In the genomic region with DNA sequence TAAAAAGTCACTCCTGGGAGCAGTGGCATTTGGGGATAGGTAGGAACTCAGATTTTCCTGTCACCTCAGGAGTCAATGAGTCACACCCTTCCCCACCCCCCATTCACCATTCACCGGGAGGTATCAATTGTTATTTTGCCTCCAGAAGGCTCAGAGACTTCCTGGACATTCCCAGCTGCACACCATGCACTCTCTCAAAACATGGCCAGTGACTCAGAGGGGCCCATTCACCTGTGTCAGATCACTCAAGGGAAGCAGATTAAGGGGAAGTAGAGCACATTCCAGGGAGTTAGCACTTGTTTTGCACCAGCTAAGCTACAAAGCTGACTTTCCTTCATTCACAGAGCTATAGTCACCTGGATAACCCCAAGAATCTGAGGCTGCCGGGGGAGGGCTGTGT, we compare ENCODE assay signal across 19 mouse cellular contexts.
"Had no signal": no experiment of that assay in that cellular context is flagged by ENCODE, and none has a peak within 500 bp of the region (broad histone marks: within the 10 kb centered on the region; RNA-seq: fewer than 3 reads in every experiment).

No protein-coding gene starts in this region.

- H3K4me2 ChIP-seq: lung, embryonic 15.5 days; midbrain, embryonic 11.5 days; midbrain, embryonic 13.5 days; midbrain, embryonic 15.5 days; neural tube, embryonic 12.5 days; stomach, embryonic 15.5 days had no signal

- H3K9me3 ChIP-seq: lung, embryonic 15.5 days; midbrain, embryonic 13.5 days; midbrain, embryonic 15.5 days; neural tube, embryonic 12.5 days; stomach, embryonic 15.5 days had no signal

- H3K27me3 ChIP-seq: lung, embryonic 15.5 days; megakaryocyte, embryonic 14.5 days; midbrain, embryonic 13.5 days; midbrain, embryonic 15.5 days; neural tube, embryonic 12.5 days; stomach, embryonic 15.5 days had no signal

- H3K4me1 ChIP-seq: lung, embryonic 15.5 days; megakaryocyte, embryonic 14.5 days; midbrain, embryonic 13.5 days; midbrain, embryonic 15.5 days; neural tube, embryonic 12.5 days; stomach, embryonic 15.5 days had no signal

- ATAC-seq: liver, postnatal 0 days; lung, postnatal 0 days; midbrain, embryonic 13.5 days; midbrain, embryonic 15.5 days had no signal

- DNase-seq: liver, postnatal 0 days; lung, adult 2 months; lung, postnatal 14 days; lung, postnatal 36 days; retina, postnatal 1 day; right cerebral cortex, postnatal 14 days; thymus, adult 2 months; thymus, postnatal 25 days; thymus, postnatal 4 days had no signal

- H3K36me3 ChIP-seq: lung, embryonic 15.5 days; midbrain, embryonic 13.5 days; midbrain, embryonic 15.5 days; neural tube, embryonic 12.5 days; stomach, embryonic 15.5 days had no signal

- H3K27ac ChIP-seq: lung, embryonic 15.5 days; macrophage; midbrain, embryonic 13.5 days; midbrain, embryonic 15.5 days; neural tube, embryonic 12.5 days; stomach, embryonic 15.5 days; stomach, postnatal 0 days had no signal

- H3K9ac ChIP-seq: liver, postnatal 0 days; lung, embryonic 15.5 days; midbrain, embryonic 13.5 days; midbrain, embryonic 15.5 days; neural tube, embryonic 12.5 days; stomach, embryonic 15.5 days had no signal

- H3K4me3 ChIP-seq: lung, embryonic 15.5 days; megakaryocyte, embryonic 14.5 days; midbrain, embryonic 13.5 days; midbrain, embryonic 15.5 days; neural tube, embryonic 12.5 days; stomach, embryonic 15.5 days had no signal
